Mouse (Mus musculus) monocyte, adult 59 days (primary cell): Measurements from ENCODE around the gene Commd2. TPM values are rescaled to one million over a fixed set of nuclear protein-coding genes. Genes with fewer than 3 reads are reported as not detected.

Experiments
- total RNA-seq, 2 experiments: library from RNA; stranded (reverse); gene quantifications; one replicate each; pipeline ENCODE4 v1.2.4; 2023

Gene Commd2
- 10 to 100 TPM; 20.0 to 21.9 TPM for total RNA-seq

GRCm38 (mm10) chr3:57651231-57651864 lies at the start of gene Commd2:
Gene Commd2, minus strand, starts transcription at chr3:57651715.

GRCm38 (mm10) chr3:57692719-57693118 lies 41.2 kb upstream of the Commd2 start, which contains the start of gene Ankub1:
Gene Ankub1, minus strand, starts transcription at chr3:57692799.

Other genes with a start within 250 kb of the Commd2 start
- not detected for gene Tm4sf4, start 226.4 kb downstream of the Commd2 start, total RNA-seq
- gene Wwtr1, start 75.8 kb downstream of the Commd2 start, total RNA-seq: not detected
- not detected for gene Ankub1, start 41.1 kb upstream of the Commd2 start, total RNA-seq
- gene Rnf13, start 84.3 kb upstream of the Commd2 start, total RNA-seq: 100 to 1,000 TPM; 106 to 144 TPM
- gene Pfn2, start 196.4 kb upstream of the Commd2 start, total RNA-seq: 1 to 10 TPM in 1 of 2 experiments, under 1 TPM in 1; 0.26 to 1.1 TPM